Mouse (Mus musculus) cerebellum, adult 2 months (tissue): ENCODE results near the gene Pde9a. TPM values are rescaled to one million over a fixed set of nuclear protein-coding genes. Genes with fewer than 3 reads are reported as not detected.
A peak's percentile ranks its signal among the peaks of the same experiment; 100 is the strongest.
"Not testable (repeated sequence)": the region's sequence is repeated elsewhere in the genome, so short reads cannot be mapped to it uniquely, and the experiment has no call there.

ENCODE experiments used
- DNase-seq, 2 experiments: peaks; one replicate each; pipeline ENCODE4 v3.0.0; 2021
- H3K27ac ChIP-seq: fragments of 200-500 bp; 2 replicates; pipeline ENCODE4 v1.5.1; 2012; ENCODE audit warnings: low read length, control low read depth, inconsistent platforms; ENCODE audit not compliant: insufficient read depth
- H3K27me3 ChIP-seq: fragments of 200-500 bp; 2 replicates; pipeline ENCODE4 v1.6.1; 2012; ENCODE audit warnings: inconsistent platforms, mild to moderate bottlenecking, low read length, moderate library complexity; ENCODE audit not compliant: control insufficient read depth, insufficient read depth
- H3K4me1 ChIP-seq: fragments of 200-500 bp; 2 replicates; pipeline ENCODE4 v1.6.1; 2011; ENCODE audit warnings: low read length; ENCODE audit not compliant: control insufficient read depth, insufficient read depth
- H3K4me3 ChIP-seq: fragments of 200-500 bp; replicated peaks from 2 replicates; pipeline ENCODE3; 2011; ENCODE audit warnings: mild to moderate bottlenecking, low read depth, low read length, control low read depth; ENCODE audit not compliant: insufficient read depth
- CTCF ChIP-seq: fragments of 200-500 bp; IDR thresholded peaks from 2 replicates; pipeline ENCODE4 v1.5.1; 2011; ENCODE audit warnings: low read depth, mild to moderate bottlenecking, control low read depth, low read length, moderate library complexity, borderline replicate concordance; ENCODE audit not compliant: insufficient read depth
- POLR2A ChIP-seq: fragments of 200-500 bp; IDR thresholded peaks from 2 replicates; pipeline ENCODE4 v1.6.1; 2011; ENCODE audit warnings: low read length, control low read depth, borderline replicate concordance; ENCODE audit not compliant: insufficient read depth
- WGBS: fragments of 180-500 bp; shearing (Covaris S2); methylation state at CpG from one replicate; pipeline ENCODE4 v1.1.7; 2018; 5-methylcytosine and 5-hydroxymethylcytosine counted together
- polyA plus RNA-seq: library from polyadenylated mRNA; depleted of rRNA; stranded (reverse); fragments of >200 nt; gene quantifications from 2 replicates; pipeline ENCODE4 v1.2.3, GENCODE M21; 2012

The Pde9a gene
- polyA plus RNA-seq, 1 experiment: 83.1 TPM

DNA sequence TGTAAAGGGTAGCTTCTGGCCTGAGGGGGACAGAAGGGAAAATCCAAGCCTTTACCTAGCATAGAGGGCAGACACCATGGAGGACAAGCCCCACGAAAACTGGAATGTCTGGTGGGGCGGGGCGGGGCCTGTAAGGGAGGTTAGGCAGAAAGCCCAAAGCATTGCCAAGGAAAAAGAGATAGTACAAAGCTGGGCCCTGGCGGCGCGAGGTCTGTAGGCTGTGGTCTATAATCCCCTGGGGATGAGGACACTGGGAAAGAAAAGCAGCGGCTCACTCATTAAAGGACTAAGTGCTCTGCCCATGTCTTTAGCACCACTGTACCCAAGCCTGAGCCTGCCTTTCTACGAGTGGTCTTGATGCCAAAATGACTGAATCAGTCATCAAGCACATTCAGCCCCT, 34.0 kb upstream of the Pde9a start:
- 67% methylated on average over 8 of the region's 8 CpGs for WGBS

DNA sequence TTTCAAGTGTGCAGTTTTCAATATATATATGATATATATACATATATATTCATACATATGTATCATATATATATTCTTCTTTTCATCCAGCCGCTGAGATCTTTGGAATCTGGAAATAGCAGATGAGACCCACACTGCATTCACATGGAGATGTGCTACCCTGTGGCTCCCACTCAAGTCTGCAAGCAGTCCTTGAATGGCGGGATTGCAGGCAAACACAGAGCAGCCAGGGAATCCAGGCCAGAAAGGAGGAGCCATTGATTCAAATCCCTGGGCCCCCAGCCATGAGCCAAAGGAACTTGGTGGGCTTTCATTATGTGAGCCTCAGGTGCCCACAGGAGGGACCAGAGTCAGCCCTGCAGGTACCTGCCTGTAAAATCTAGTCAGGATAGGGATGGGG, 32.8 kb upstream of the Pde9a start:
- H3K27ac ChIP-seq: no peak overlapping the region
- no peak for DNase-seq
- no peak overlapping the region for H3K4me3 ChIP-seq
- 72% methylated on average over 2 of the region's 2 CpGs for WGBS
- H3K27me3 ChIP-seq: no peaks in the 10 kb centered on the region
- TF ChIP-seq CTCF (no peak), POLR2A (no peak)
- peaks cover 4% of the 10 kb centered on the region for H3K4me1 ChIP-seq

More for the DNA sequence above, 34.0 kb upstream of the Pde9a start:
- no peak for DNase-seq
- H3K4me1 ChIP-seq: peaks cover 12% of the 10 kb centered on the region
- H3K27ac ChIP-seq: no peak overlapping the region
- no peak overlapping the region for H3K4me3 ChIP-seq
- no peak for TF ChIP-seq POLR2A
- no peak for TF ChIP-seq CTCF
- no peaks in the 10 kb centered on the region for H3K27me3 ChIP-seq

DNA sequence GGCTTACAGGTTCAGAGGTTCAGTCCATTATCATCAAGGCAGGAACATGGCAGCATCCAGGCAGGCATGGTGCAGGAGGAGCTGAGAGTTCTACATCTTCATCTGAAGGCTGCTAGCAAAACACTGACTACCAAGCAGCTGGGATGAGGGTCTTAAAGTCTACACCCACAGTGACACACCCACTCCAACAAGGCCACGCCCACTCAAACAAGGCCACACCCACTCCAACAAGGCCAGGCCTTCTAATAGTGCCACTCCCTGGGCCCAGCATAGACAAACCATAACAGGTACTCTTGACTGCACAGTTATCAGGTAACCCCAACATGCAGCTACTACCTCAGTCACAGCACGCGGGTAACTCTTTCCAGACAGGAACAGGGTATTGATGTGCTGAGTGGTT, 31.3 kb upstream of the Pde9a start:
- WGBS: 79% methylated on average over 3 of the region's 3 CpGs
- not testable (repeated sequence) for DNase-seq, H3K4me3 ChIP-seq

DNA sequence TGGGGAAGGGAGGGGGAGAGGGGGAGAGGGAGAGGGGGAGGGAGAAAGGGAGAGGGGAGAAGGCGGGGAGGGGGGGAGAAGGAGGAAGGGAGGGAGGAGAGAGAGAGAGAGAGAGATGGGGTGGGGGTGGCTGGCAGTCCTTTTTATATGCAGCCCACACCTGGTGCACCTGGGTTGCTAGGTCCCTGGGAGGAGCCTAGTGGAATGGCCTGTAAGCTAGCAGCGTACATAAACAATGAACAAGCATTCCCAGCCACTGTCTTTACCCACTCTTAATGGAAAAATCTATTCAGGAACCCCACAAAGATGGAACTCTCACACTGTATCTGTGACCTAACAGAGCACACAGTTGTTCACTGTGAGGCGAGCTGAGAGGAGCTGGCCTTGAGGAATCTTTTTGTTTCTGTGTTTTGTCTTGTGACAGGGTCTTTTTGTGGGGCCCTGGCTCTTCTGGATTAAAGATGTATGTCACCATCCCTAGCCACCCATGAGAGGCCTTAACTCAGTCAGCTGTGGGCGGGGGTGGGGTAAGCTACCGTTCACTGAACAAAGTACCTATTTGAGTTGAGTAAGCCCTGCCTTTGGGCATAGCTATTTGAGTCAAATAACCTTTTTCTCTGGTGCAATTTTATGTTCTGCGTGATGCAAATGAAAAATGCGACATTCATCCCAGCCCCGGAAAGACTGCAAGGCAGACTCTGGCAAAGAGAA, 30.1 kb upstream of the Pde9a start:
- 75% methylated on average over 8 of the region's 8 CpGs for WGBS
- H3K4me3 ChIP-seq: no peak overlapping the region
- no peak for DNase-seq
- H3K27me3 ChIP-seq: no peaks in the 10 kb centered on the region
- peaks cover 6% of the 10 kb centered on the region; the same call in 1 of the 2 replicates for H3K4me1 ChIP-seq
- no peak overlapping the region for H3K27ac ChIP-seq
- TF ChIP-seq POLR2A (no peak), CTCF (no peak)

More for the DNA sequence above, 31.3 kb upstream of the Pde9a start:
- not testable (repeated sequence) for H3K4me1 ChIP-seq, H3K27ac ChIP-seq, H3K27me3 ChIP-seq

DNA sequence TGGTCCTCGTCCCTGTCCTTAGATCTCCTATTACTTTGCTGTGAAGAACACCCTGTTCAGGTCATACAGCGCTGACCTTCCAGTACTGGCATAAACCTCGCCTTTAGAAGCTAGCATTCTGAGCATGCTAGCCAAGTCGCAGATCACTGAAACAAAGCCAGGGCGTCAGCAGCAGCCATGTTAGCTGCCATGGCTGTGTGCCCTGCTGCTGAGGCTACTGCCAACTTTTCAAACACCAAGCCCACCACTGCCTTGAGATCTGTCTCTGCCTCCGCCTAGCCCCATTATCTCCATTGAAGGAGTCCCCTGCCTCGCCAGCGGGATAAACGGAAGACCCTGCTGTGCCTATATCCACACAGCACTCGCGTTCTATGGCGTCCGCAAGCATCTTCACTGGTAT, 25.4 kb upstream of the Pde9a start:
- no peak overlapping the region for H3K27ac ChIP-seq
- H3K4me1 ChIP-seq: peaks cover 6% of the 10 kb centered on the region; the same call in 1 of the 2 replicates
- DNase-seq: peak in 1 of 2 experiments; percentile 30
- TF ChIP-seq CTCF: no peak
- no peak for TF ChIP-seq POLR2A
- H3K27me3 ChIP-seq: no peaks in the 10 kb centered on the region
- WGBS: 24% methylated on average over 13 of the region's 13 CpGs
- H3K4me3 ChIP-seq: peak overlapping the region; percentile 32

DNA sequence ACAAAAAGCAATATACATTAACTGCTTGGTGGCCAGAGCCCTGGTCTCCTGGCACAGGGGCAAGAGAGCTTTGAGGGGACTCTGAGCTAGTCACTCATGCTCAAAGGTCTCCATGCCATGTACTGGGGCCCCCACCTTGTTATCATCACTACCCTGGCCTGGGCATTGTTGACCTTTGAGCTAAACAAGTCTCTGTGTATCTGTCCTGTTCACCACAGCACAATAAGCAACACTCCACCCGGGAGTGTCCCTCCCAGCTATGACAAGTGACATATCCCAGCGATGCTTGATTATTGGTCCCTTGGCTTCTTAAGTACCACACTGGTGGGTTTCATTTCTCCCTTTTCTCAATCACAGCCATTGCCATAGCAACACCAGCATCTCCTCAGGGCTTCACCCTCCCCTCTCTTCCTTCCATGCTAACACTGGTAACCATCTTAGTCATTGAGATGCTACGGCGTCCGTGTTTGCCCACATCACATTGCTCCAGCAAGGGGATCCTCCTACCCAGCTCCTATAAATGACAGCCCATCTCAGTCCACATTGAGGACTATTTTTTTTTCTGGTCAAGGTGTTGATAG, 20.3 kb upstream of the Pde9a start:
- Histone ChIP-seq H3K27me3 (no peaks in the 10 kb centered on the region), H3K4me1 (peaks cover 2% of the 10 kb centered on the region; the same call in 1 of the 2 replicates), H3K4me3 (no peak overlapping the region), H3K27ac (no peak overlapping the region)
- WGBS: 91% methylated on average over 5 of the region's 5 CpGs
- no peak for TF ChIP-seq CTCF
- TF ChIP-seq POLR2A: no peak
- no peak for DNase-seq

DNA sequence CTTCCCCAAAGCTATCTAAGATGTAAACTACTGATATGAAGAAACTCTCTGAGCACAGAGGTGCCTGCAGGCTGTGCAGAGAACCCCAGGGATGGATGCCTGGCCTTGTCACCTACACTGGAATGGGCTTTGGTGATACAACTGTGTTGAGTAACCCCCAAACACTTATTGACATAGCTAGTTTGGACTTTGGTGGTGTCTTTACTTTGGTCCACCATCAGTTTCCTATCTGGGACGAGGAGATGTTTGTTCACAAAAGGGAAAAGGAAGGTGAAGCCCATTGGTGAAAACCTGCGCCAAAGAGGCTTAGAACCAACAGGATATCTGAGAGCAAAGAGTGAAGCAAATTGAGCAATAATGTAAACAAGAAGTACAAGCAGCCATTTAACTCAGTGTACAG, 15.8 kb upstream of the Pde9a start:
- 85% methylated on average over 2 of the region's 2 CpGs for WGBS
- DNase-seq: no peak
- H3K4me3 ChIP-seq: no peak overlapping the region
- TF ChIP-seq POLR2A: no peak
- no peak for TF ChIP-seq CTCF
- no peak overlapping the region for H3K27ac ChIP-seq
- H3K27me3 ChIP-seq: no peaks in the 10 kb centered on the region
- no peaks in the 10 kb centered on the region for H3K4me1 ChIP-seq

DNA sequence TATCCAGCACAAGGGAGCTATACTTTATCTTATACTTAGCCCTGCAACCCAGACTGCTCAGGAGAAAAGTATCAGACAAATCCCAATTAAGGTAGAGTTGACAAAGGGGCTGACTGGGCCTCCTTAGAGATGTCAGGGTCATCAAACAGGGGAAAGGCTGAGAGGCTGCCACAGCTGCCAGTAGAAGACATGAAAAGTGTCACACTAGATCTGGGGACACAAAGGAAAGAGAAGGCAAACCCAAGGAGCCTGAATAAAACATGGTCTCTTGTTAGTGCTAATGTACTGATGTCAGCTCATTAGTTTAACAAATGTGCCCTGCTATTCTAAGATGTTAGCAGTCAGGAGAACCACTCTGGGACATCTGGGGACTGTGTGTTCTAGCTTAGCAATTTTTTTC, 15.1 kb upstream of the Pde9a start:
- DNase-seq: no peak
- TF ChIP-seq POLR2A (no peak), CTCF (no peak)
- no peak overlapping the region for H3K27ac ChIP-seq
- no peaks in the 10 kb centered on the region for H3K4me1 ChIP-seq
- H3K27me3 ChIP-seq: no peaks in the 10 kb centered on the region
- H3K4me3 ChIP-seq: no peak overlapping the region
